27 mouse cellular contexts compared by ENCODE assay signal in genomic region chr12:102034934-102035333, GRCm38 (mm10).
"Had no signal": no experiment of that assay in that cellular context is flagged by ENCODE, and none has a peak within 500 bp of the region (broad histone marks: within the 10 kb centered on the region; RNA-seq: fewer than 3 reads in every experiment).

No protein-coding gene starts in this region.

- H3K4me3 ChIP-seq: embryonic facial prominence, embryonic 10.5 days; embryonic facial prominence, embryonic 12.5 days; embryonic facial prominence, embryonic 13.5 days; embryonic facial prominence, embryonic 15.5 days; erythroblast, embryonic 14.5 days; forebrain, embryonic 12.5 days; forebrain, embryonic 13.5 days; forebrain, embryonic 15.5 days; gastrocnemius, adult 2 months; heart, adult 2 months; heart, embryonic 10.5 days had no signal

- H3K4me1 ChIP-seq: embryonic facial prominence, embryonic 10.5 days; embryonic facial prominence, embryonic 12.5 days; embryonic facial prominence, embryonic 13.5 days; embryonic facial prominence, embryonic 15.5 days; forebrain, embryonic 12.5 days; forebrain, embryonic 13.5 days; forebrain, embryonic 15.5 days had no signal

- H3K36me3 ChIP-seq: embryonic facial prominence, embryonic 10.5 days; embryonic facial prominence, embryonic 12.5 days; embryonic facial prominence, embryonic 13.5 days; embryonic facial prominence, embryonic 15.5 days; forebrain, embryonic 12.5 days; forebrain, embryonic 15.5 days; heart, embryonic 10.5 days had no signal

- H3K27ac ChIP-seq: embryonic facial prominence, embryonic 10.5 days; embryonic facial prominence, embryonic 12.5 days; embryonic facial prominence, embryonic 13.5 days; embryonic facial prominence, embryonic 15.5 days; forebrain, embryonic 12.5 days; forebrain, embryonic 13.5 days; forebrain, embryonic 15.5 days; gastrocnemius, adult 2 months; heart, adult 2 months; heart, embryonic 10.5 days had no signal

- H3K27me3 ChIP-seq: embryonic facial prominence, embryonic 12.5 days; embryonic facial prominence, embryonic 13.5 days; embryonic facial prominence, embryonic 15.5 days; forebrain, embryonic 12.5 days; forebrain, embryonic 13.5 days; forebrain, embryonic 15.5 days had no signal

- DNase-seq: cerebellum, adult 8-10 months; cerebellum, adult 9-10 months; cerebellum, adult 9-11 months; cerebellum, postnatal 10 days; cerebellum, postnatal 14 days; cerebellum, postnatal 25 days; embryo, embryonic 11 days; forebrain, postnatal 0 days; gastrocnemius, adult 2 months; gastrocnemius, postnatal 10 days; gastrocnemius, postnatal 14 days; gastrocnemius, postnatal 25 days; gastrocnemius, postnatal 36 days; heart, adult 11 months; heart, adult 18-20 months; heart, adult 2 months had no signal

- ATAC-seq: forebrain, embryonic 13.5 days; forebrain, embryonic 14.5 days; forebrain, embryonic 15.5 days; forebrain, embryonic 16.5 days; forebrain, postnatal 0 days had no signal

- H3K9me3 ChIP-seq: embryonic facial prominence, embryonic 12.5 days; embryonic facial prominence, embryonic 13.5 days; embryonic facial prominence, embryonic 15.5 days; forebrain, embryonic 13.5 days; forebrain, embryonic 15.5 days; heart, embryonic 10.5 days had no signal
